Mouse (Mus musculus) forebrain, embryonic 12.5 days (tissue): ENCODE results near the gene Serbp1. TPM values are rescaled to one million over a fixed set of nuclear protein-coding genes. Genes with fewer than 3 reads are reported as not detected.

ENCODE experiments used
- ATAC-seq: fragments of 200-750 bp; cut with Nextera tagmentation; 2 replicates; pipeline ENCODE4 v1.8.0; 2017; ENCODE audit warnings: moderate TSS enrichment; ENCODE audit not compliant: low FRiP score
- H3K27ac ChIP-seq: fragments of 300-500 bp; sonication (generic); 2 replicates; pipeline ENCODE4 v1.5.1; 2016; ENCODE audit warnings: mild to moderate bottlenecking
- H3K27me3 ChIP-seq: fragments of 300-500 bp; sonication (generic); 2 replicates; pipeline ENCODE4 v1.6.1; 2016; ENCODE audit warnings: mild to moderate bottlenecking
- H3K36me3 ChIP-seq: fragments of 300-500 bp; sonication (generic); replicated peaks from 2 replicates; pipeline ENCODE4 v1.6.1; 2016; ENCODE audit warnings: mild to moderate bottlenecking
- H3K4me1 ChIP-seq: fragments of 300-500 bp; sonication (generic); 2 replicates; pipeline ENCODE4 v1.6.1; 2016
- H3K4me2 ChIP-seq: fragments of 300-500 bp; sonication (generic); 2 replicates; pipeline ENCODE4 v1.6.1; 2016; ENCODE audit warnings: mild to moderate bottlenecking, moderate library complexity
- H3K4me3 ChIP-seq: fragments of 300-500 bp; sonication (generic); replicated peaks from 2 replicates; pipeline ENCODE4 v1.5.1; 2016; ENCODE audit warnings: mild to moderate bottlenecking
- H3K9ac ChIP-seq: fragments of 300-500 bp; sonication (generic); 2 replicates; pipeline ENCODE4 v1.6.1; 2016; ENCODE audit warnings: mild to moderate bottlenecking
- H3K9me3 ChIP-seq: fragments of 300-500 bp; sonication (generic); 2 replicates; pipeline ENCODE4 v1.6.1; 2016
- WGBS: fragments of 180-500 bp; shearing (Covaris S2); methylation state at CpG from one replicate; pipeline ENCODE4 v1.1.7; 2016; 5-methylcytosine and 5-hydroxymethylcytosine counted together
- polyA plus RNA-seq: library from polyadenylated mRNA; unstranded; fragments of >200 nt; fragmentation: Nextera tagmentation; extraction: Ambion mirVana; gene quantifications from 2 replicates; pipeline ENCODE4 v1.2.1, GENCODE M21; 2016

The Serbp1 gene
- polyA plus RNA-seq, 1 experiment from 2014 or later: 480 TPM

DNA sequence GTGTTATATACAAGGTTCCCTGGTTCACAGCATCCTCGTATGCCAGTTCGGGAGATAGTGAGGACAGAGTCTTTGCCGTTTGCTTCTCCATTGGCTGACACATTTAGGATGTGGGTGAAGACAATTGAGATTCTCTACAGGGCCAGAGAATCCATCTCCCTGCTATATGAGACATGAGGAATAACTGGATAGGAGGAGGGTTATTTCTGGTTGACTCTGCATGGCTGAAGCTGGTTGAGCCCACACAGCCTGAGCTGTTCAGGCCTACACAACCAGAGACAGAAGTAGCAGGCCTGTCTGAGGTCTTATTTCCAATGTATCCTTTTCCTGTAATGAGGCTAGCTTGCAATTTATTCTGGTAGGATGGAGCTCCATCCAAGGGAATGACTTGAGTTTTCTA is 3.3 kb downstream of the Serbp1 start:
- no peak for ATAC-seq
- no peak overlapping the region for H3K9ac ChIP-seq
- H3K9me3 ChIP-seq: no peaks in the 10 kb centered on the region
- no peaks in the 10 kb centered on the region for H3K36me3 ChIP-seq
- no peak overlapping the region for H3K4me3 ChIP-seq
- 96% methylated on average over 3 of the region's 3 CpGs for WGBS
- H3K4me2 ChIP-seq: no peak overlapping the region
- H3K4me1 ChIP-seq: no peaks in the 10 kb centered on the region
- no peaks in the 10 kb centered on the region for H3K27me3 ChIP-seq
- no peak overlapping the region for H3K27ac ChIP-seq

GRCm38 (mm10) chr6:67243765-67244420 is 5.9 kb downstream of the Serbp1 start:
- H3K27me3 ChIP-seq: no peaks in the 10 kb centered on the region
- H3K9ac ChIP-seq: no peak overlapping the region
- no peak overlapping the region for H3K27ac ChIP-seq
- WGBS: 94% methylated on average over 7 of the region's 7 CpGs
- no peak overlapping the region for H3K4me2 ChIP-seq
- H3K9me3 ChIP-seq: no peaks in the 10 kb centered on the region
- ATAC-seq: no peak
- H3K4me1 ChIP-seq: no peaks in the 10 kb centered on the region
- no peaks in the 10 kb centered on the region for H3K36me3 ChIP-seq
- no peak overlapping the region for H3K4me3 ChIP-seq

GRCm38 (mm10) chr6:67244451-67244850 is 6.5 kb downstream of the Serbp1 start:
- Histone ChIP-seq H3K4me1 (no peaks in the 10 kb centered on the region), H3K27me3 (no peaks in the 10 kb centered on the region), H3K27ac (no peak overlapping the region), H3K9ac (no peak overlapping the region), H3K4me2 (no peak overlapping the region), H3K4me3 (no peak overlapping the region), H3K9me3 (no peaks in the 10 kb centered on the region), H3K36me3 (no peaks in the 10 kb centered on the region)
- WGBS: 90% methylated on average over 5 of the region's 5 CpGs
- no peak for ATAC-seq

- no peak overlapping the region for H3K4me2 ChIP-seq
- ATAC-seq: no peak
- H3K4me3 ChIP-seq: no peak overlapping the region
- no peak overlapping the region for H3K27ac ChIP-seq
- H3K9ac ChIP-seq: no peak overlapping the region
- 85% methylated on average over 4 of the region's 4 CpGs for WGBS
- H3K36me3 ChIP-seq: no peaks in the 10 kb centered on the region
- no peaks in the 10 kb centered on the region for H3K9me3 ChIP-seq
- no peaks in the 10 kb centered on the region for H3K27me3 ChIP-seq
- H3K4me1 ChIP-seq: no peaks in the 10 kb centered on the region
Observed at GRCm38 (mm10) chr6:67251095-67251494, 13.1 kb downstream of the Serbp1 start.

DNA sequence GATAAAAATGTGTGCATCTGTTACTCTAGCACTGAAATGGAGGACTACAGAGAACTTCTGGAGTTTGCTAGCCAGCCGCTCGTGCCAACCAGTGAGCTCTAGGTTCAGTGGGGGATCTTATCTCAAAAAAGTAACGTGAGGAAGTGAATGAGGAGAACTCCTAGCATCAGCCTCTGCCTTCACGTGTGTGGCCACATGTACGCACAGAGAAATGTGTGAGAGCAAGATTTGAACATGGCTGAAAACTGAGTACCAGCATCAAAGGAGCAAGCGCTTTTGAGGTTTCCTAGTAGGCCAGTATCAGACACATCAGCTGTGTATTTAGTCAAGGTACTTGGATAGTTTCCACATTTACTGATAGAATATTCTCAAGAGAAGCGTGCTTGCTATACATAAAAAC is 27.0 kb downstream of the Serbp1 start:
- no peaks in the 10 kb centered on the region for H3K9me3 ChIP-seq
- no peak for ATAC-seq
- H3K4me1 ChIP-seq: peaks cover 12% of the 10 kb centered on the region
- no peaks in the 10 kb centered on the region for H3K36me3 ChIP-seq
- no peak overlapping the region for H3K27ac ChIP-seq
- H3K4me3 ChIP-seq: no peak overlapping the region
- no peaks in the 10 kb centered on the region for H3K27me3 ChIP-seq
- 96% methylated on average over 7 of the region's 7 CpGs for WGBS
- no peak overlapping the region for H3K9ac ChIP-seq
- H3K4me2 ChIP-seq: no peak overlapping the region

- H3K27ac ChIP-seq: peak overlapping the region; percentile 2; the same call in 1 of the 2 replicates
- peaks cover 14% of the 10 kb centered on the region for H3K4me1 ChIP-seq
- ATAC-seq: peak; percentile 72
- H3K27me3 ChIP-seq: no peaks in the 10 kb centered on the region
- peak overlapping the region; percentile 47 for H3K9ac ChIP-seq
- H3K4me2 ChIP-seq: peak overlapping the region; percentile 73
- H3K9me3 ChIP-seq: no peaks in the 10 kb centered on the region
- H3K4me3 ChIP-seq: peak overlapping the region; percentile 100
- H3K36me3 ChIP-seq: no peaks in the 10 kb centered on the region
- WGBS: under 1% methylated on average over 23 of the region's 23 CpGs
Observed at GRCm38 (mm10) chr6:67266159-67266657, 28.2 kb downstream of the Serbp1 start.

- Histone ChIP-seq H3K9ac (peak overlapping the region; percentile 99), H3K9me3 (no peaks in the 10 kb centered on the region), H3K36me3 (peaks cover 5% of the 10 kb centered on the region; the same call in 1 of the 2 replicates), H3K4me1 (peaks cover 14% of the 10 kb centered on the region), H3K27me3 (no peaks in the 10 kb centered on the region), H3K27ac (peak overlapping the region; percentile 94), H3K4me2 (peak overlapping the region; percentile 73), H3K4me3 (peak overlapping the region; percentile 100)
- ATAC-seq: peak; percentile 99
- WGBS: under 1% methylated on average over 65 of the region's 68 CpGs
Observed at GRCm38 (mm10) chr6:67266664-67267407, 28.9 kb downstream of the Serbp1 start.

DNA sequence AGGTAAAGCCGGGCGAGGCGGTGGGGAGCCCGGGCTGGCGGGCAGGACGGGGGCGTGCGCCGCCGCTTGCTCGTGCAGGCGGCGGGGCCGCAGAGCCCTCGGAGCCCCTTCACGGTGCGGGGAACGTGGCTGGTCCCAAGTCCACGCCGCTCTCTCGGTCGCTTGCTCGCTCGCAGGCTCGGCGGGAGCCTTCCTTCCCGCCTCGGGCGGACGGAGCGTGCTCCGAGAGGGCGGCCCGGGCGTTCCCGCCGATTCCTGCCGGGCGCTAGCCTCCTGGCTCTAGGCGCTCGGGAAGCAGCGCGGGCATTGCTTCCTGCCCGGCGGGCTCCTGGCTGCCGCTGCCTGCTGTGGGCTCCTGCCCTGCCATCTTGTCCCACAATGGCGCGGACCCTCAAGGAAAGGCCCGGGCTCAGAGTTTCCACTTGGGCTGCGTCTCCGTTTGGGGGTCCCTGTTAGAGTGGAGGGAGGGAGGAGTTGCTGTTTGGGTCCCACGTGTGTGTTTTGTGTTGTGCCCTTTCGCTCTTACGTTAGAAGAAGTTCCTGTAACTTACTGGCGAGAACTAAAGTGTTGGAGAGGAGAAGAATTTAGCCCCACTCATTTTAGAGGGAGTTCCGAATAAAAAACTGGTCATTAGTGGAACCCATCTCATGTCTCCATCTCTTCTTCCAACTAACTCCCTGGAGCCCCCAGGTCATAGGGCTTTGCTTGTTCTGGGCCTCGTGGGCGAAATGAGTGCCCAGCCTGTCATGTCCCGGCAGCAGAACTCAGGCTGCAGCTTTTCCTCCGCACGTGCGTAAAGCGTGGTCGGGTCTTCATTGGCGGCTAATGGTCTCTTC is 29.6 kb downstream of the Serbp1 start:
- peaks cover 5% of the 10 kb centered on the region; the same call in 1 of the 2 replicates for H3K36me3 ChIP-seq
- 0% methylated on average over 41 of the region's 65 CpGs for WGBS
- H3K4me1 ChIP-seq: peaks cover 14% of the 10 kb centered on the region
- peak overlapping the region; percentile 99 for H3K9ac ChIP-seq
- H3K27me3 ChIP-seq: no peaks in the 10 kb centered on the region
- peak overlapping the region; percentile 100 for H3K4me3 ChIP-seq
- H3K4me2 ChIP-seq: peak overlapping the region; percentile 71
- H3K27ac ChIP-seq: peak overlapping the region; percentile 94
- H3K9me3 ChIP-seq: no peaks in the 10 kb centered on the region
- ATAC-seq: peak; percentile 33

GRCm38 (mm10) chr6:67268245-67268612 is 30.3 kb downstream of the Serbp1 start:
- H3K4me2 ChIP-seq: peak overlapping the region; percentile 71
- no peaks in the 10 kb centered on the region for H3K9me3 ChIP-seq
- no peak for ATAC-seq
- no peaks in the 10 kb centered on the region for H3K27me3 ChIP-seq
- 0% methylated on average over 2 of the region's 2 CpGs for WGBS
- H3K4me3 ChIP-seq: peak overlapping the region; percentile 100
- H3K9ac ChIP-seq: peak overlapping the region; percentile 99
- peaks cover 14% of the 10 kb centered on the region for H3K4me1 ChIP-seq
- no peak overlapping the region for H3K27ac ChIP-seq
- H3K36me3 ChIP-seq: peaks cover 10% of the 10 kb centered on the region

DNA sequence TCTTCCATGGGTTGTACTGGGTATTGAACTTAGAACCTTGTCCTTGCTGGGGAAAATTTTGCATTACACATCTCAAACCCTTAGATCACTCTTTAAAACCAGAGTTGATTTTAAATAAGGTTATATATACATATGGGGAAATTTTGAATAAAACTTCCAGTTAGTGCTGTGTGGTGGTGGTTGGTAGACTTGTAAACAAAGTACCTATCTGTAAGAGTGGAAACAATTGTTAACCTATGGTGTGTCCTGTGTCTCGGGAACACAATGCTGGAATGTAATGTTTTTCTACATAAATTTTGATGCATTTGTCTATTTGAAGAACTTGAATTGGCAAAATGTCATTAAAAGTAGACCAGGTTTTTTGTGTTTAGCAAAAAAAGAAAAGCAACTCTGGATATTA is 31.0 kb downstream of the Serbp1 start:
- Histone ChIP-seq H3K4me1 (peaks cover 14% of the 10 kb centered on the region), H3K27me3 (no peaks in the 10 kb centered on the region), H3K9ac (no peak overlapping the region), H3K4me2 (peak overlapping the region; percentile 71), H3K27ac (no peak overlapping the region), H3K9me3 (no peaks in the 10 kb centered on the region), H3K36me3 (peaks cover 15% of the 10 kb centered on the region), H3K4me3 (peak overlapping the region; percentile 100)
- WGBS: 23% methylated on average over 1 of the region's 1 CpGs
- ATAC-seq: no peak

- H3K4me3 ChIP-seq: peak overlapping the region; percentile 100
- ATAC-seq: no peak
- peaks cover 20% of the 10 kb centered on the region for H3K36me3 ChIP-seq
- H3K9ac ChIP-seq: no peak overlapping the region
- no peaks in the 10 kb centered on the region for H3K27me3 ChIP-seq
- 60% methylated on average over 2 of the region's 2 CpGs for WGBS
- no peaks in the 10 kb centered on the region for H3K9me3 ChIP-seq
- H3K4me1 ChIP-seq: peaks cover 14% of the 10 kb centered on the region
- peak overlapping the region; percentile 71 for H3K4me2 ChIP-seq
- no peak overlapping the region for H3K27ac ChIP-seq
Observed at GRCm38 (mm10) chr6:67269459-67269858, 31.5 kb downstream of the Serbp1 start.

GRCm38 (mm10) chr6:67277944-67278343 is 40.0 kb downstream of the Serbp1 start:
- H3K4me3 ChIP-seq: no peak overlapping the region
- H3K27ac ChIP-seq: no peak overlapping the region
- no peak overlapping the region for H3K9ac ChIP-seq
- 87% methylated on average over 5 of the region's 5 CpGs for WGBS
- ATAC-seq: no peak
- no peak overlapping the region for H3K4me2 ChIP-seq
- no peaks in the 10 kb centered on the region for H3K4me1 ChIP-seq
- peaks cover 53% of the 10 kb centered on the region for H3K36me3 ChIP-seq
- H3K27me3 ChIP-seq: no peaks in the 10 kb centered on the region
- no peaks in the 10 kb centered on the region for H3K9me3 ChIP-seq
